Mouse (Mus musculus) liver (tissue): ENCODE data around the gene Zbtb34.

Source experiments
- DNase-seq: peaks from one replicate; pipeline ENCODE4 v3.0.0-alpha.2; 2020; ENCODE audit warnings: mixed read lengths

Gene Zbtb34

DNA sequence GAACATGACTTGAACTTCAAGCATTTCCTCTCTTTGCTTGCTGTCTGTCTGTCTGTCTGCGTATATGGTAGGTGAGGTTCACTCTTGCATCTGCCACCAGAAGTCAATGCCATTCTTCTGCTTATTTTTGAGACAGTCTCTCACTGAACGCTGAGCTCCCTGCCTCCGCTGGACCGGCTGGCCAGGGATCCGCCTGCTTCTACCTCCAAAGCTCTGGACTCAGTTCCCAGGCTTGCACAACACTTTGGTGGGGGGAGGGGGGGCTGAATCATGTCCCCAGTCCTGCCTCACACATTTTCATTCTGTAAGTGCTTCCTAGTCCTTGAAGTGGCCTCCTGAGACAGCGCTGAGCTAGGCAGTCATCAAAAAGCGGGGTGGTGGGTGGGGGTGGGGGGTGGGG, 32.0 kb downstream of the Zbtb34 start:
- DNase-seq, result no peak

DNA sequence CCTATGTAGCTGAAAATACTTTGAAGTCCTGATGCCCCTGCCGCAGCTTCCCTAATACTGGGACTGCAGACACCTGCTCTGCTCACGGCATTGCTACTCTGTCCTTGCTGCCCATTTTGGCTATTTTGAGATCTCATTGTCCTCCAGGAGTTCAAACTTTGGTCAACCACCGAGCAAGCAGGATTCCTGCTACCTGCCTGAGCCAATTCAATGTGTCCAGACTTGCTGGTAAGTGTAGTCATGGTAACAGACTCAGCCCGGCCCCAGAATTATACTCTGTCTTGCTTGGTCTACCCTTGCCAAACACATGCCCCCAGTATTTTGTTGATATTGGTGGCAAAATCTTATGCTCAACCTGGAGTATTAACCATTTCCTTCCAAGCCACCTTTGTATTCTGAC, 34.1 kb downstream of the Zbtb34 start:
- no peak for DNase-seq

DNA sequence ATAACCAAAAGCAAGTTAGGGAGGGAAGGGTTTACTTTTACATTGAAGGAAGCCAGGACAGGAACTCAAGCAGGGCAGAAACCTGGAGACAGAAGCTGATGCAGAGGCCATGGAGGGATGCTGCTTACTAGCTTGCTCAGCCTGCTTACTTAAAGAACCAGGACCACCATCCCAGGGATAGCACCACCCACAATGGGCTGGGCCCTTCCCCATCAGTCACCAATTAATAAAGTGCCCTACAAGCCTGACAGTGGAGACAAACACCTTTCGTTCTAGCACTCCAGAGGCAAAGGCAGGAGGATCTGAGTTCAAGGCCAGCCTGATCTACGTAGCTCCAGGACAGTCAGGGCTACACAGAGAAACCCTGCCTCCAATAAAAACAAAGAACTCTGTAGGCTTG, 36.1 kb downstream of the Zbtb34 start:
- no peak for DNase-seq

DNA sequence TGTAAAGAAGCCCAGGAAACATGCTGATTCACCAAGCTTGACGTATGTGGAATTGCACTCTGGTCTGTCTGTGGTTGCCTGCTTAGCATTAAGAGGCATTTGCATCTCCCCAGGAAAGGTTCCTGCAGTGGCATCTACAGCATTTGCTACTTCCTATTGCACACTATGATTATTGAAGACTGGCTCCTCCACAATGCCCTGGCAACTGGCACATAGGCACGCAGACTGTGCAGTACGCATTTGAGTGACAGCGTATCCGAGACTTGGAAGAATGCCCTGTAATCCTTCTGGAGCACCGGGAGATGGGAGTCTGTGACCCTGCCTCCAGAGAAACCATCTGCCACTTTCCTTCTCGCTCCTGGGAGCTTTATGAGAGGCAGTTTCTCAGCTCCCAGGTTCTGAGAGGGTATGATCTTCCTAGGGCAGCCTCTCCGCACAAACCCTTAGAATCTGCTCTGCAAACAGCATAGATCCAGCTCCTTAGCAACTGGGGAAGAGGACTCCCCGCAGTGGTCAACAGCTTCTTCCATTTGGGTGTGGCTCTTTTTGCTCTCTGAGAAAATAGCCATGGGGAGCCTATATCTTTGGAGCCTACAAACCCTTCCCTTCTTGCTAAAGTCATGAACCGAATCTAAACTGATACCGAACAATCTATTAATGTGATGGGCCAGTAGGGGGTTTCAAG, 37.0 kb downstream of the Zbtb34 start:
- no peak for DNase-seq

DNA sequence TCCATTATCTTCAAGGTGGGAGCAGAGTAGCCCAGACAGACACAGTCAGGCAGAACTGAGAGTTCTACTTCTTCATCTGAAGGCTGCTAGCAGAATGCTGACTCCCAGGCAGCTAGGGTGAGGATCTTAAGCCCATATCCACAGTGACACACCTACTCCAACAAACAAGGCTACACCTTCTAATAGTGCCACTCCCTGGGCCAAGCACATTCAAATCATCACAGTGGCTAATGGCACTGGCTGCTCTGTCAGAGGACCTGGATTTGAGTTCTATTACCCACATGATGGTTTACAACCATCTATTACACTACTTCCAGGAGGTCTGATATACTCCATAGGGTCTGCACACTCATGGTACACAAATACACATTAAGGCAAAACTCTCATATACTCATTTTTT, 38.1 kb downstream of the Zbtb34 start:
- no peak for DNase-seq

DNA sequence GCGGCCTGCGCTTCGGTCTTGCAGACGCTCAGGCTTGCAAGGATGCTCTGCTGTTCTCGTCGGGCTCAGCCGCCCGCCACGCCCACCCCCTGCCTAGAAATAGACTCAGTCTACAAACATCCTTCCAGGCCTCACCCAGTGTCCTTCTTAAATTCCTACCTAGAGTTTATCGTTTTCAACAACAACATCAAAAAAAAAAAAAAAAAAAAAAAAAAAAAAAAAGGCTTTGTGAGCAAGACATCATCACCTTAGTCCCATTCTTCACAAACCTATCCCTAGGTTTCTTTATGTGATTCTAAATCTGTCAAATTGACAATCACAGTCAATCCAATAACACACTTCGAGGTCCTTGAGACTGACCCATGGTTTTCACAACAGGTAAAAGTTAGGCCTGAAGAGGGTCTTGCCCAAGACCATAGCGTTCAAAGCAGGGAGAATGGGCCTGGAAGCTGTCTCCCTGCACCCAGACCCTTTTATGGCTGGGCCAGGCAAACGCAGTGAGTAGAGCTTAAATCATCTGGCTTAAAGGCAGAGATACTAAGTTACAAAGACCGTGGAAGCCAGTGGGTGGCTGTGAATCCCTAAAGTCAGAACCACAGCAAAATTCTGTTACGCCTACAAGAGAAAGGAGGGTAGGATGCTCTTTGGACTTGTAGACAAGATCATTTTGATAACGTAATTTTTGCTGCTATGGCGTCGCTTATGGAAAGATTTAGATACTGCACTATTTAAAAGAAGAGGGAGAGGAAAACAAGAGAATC, 59.3 kb downstream of the Zbtb34 start:
- no peak for DNase-seq

DNA sequence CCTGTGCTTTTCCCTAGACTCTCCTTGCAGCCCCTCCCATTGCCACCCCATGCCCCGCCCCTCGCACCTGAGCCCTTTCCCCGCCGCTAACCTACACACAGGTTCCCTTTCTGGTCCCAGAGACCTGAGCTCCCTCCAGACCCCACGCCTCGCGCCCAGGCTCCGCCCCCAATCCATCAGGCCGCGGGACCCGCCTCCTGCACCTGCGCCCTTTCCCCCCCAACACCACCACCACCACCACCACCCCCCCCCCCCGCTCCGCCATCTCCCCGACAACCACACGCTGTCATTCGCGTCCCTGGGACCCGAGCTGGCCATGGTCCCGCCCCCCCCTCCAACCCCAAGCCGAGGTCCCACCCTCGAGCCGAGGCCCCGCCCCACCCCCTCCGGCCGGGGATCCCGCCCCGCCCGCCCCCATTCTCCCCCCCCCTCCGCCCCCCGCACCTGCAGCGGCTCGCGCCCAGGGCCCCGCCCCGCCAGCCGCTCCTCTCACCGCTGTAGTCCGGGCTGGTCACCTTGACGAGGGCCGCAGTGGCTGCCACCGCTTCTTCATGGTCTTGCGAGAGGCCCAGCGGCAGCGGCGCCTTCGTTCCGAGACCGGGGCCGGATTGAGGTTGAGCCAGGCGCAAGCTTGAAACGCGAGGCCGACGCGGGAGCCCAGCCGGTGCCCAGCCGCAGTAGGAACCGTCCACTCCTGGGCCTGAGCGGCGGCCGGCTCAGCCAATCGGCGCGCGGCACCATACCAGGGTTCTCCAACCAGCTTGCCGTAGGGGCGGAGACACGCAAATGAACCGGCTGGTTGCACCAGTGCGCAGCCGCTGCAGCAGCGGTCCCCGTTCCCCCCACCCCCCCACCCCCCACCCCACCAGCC, 60.1 kb downstream of the Zbtb34 start, which contains the start of gene Ralgps1:
Gene Ralgps1 (minus strand): TSS at position 710 of the 871 bp plus-strand sequence.
- DNase-seq, result peak; percentile 94

DNA sequence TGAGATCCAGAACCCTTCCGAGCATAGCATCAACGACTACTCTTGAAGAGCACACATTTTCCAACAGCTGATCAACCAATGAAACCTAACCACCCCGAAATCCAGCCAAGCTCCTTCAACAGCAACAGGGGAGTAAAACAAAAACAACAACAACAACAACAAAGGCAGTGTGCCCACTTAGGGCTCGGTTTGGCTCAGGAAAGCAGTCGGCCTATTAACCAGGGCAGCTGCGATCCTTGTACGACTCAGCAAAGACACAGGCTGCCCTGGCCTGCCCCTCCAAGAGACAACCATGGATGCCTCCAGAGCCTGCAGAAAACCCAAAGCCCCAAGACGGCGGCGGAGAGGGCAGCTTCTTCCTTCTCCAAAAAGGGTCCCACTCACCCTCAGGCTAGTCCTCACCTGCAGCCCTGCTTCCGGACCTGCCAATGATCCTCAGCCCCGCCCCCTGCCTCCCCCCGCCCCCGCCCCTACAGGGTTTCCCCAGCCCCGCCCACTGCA, 60.8 kb downstream of the Zbtb34 start:
- DNase-seq, result no peak

DNA sequence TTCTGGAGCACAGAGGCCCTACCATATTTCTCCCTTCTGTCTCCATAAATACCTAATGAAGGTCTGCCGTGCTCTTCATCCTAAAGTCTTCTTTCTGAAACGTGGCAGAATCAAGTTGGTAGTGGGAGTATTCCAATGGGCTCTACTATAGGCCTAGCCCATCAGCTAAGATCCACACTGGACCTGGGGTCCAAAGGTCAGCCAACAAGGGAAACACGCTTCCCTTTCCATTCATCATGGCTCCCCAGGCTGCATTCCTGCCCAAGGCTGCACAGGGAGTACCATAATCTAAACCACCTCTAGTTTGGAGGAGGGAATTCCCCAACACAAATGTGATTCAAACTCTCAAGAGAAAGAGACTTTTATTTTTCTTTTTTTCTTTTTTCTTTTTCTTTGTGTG, 61.7 kb downstream of the Zbtb34 start:
- no peak for DNase-seq

DNA sequence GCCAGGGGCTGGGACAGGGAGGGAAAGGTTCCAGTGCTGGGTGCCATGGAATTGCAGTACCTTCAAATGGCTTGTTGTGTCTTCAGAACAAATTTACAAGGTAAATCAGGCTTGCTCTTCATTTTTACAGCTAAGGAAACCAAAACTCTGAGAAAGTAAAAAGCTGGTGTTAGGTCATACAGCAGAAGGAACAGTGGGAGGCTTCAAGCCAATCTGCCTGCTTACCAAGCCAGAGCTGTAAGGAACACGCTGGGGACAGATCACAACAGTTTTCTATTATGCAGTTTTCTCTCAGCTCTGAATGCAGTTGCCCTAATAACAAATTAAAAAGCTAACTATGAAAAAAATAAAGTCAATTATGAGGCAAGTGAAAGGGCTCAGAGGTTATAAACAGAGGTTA, 62.6 kb downstream of the Zbtb34 start:
- DNase-seq, result no peak

DNA sequence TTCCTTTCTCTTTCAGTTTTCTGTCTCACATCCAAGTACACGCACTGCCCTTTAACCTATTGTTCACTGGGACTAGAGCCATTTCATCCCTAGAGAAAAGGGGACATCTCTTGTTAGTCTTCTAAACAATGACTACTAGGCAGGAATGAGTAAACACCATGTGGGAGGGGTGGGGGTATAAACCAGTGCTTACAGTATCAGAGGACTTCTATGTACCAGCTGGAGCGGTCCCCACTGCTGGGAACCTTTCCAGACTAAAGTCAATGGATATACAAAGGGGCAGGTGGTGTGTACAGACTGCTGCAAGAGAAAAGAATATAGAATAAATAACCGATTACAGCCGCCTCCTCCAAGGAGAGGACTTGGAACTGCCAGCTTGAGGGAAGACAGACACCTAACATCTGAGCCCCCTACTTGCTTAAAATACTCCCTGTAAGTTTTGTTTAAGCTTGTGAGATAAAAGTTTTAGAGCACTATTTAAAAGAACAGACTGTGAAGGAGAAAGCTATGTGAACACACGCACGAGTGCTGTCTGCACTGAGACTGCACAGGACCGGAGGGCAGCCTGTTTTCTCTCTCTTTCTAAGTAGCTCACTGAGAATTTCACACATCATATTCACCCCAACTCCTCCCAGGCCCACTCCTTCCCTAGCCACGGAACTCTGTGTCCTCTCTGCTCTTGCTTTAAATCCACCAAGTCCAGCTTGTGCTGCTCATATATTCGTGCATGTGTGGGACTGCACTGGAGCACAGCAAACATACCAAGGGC, 65.2 kb downstream of the Zbtb34 start:
- DNase-seq, result no peak

DNA sequence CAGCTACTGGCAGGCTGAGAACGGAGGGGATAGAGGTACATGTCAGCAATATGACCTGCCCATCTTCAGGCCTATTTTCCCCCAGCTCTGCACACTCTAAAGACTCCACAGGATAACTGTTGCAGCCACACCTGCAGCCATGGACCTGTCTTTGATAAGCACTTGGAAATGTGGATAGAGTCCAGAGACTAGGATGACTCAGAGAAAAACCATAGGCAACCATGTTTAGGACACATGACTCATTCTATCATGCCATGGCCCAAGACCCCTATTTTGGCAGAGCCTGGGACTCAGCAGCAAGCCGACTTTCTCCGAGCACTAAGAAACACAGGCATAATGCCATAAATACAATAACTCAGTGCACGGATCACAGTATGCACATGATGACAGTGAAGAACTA, 66.5 kb downstream of the Zbtb34 start:
- no peak for DNase-seq

DNA sequence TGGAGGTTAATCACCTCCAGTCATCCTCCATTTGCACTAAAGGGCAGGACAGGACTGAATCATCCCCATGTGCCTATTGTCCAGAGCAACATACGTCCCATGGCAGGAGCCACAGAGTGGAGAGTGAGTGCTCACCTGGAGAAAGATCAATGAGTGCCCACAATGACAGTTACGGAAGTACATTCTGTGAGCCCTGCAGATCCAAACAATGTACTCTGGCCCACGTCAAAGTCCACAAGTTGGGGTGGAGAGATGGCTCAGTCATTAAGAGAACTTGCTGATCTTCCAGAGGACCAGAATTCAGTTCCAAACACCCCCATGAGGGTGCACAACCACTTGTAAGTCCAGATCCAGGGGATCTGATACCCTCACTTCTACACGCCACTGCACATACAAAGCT, 67.2 kb downstream of the Zbtb34 start:
- no peak for DNase-seq

DNA sequence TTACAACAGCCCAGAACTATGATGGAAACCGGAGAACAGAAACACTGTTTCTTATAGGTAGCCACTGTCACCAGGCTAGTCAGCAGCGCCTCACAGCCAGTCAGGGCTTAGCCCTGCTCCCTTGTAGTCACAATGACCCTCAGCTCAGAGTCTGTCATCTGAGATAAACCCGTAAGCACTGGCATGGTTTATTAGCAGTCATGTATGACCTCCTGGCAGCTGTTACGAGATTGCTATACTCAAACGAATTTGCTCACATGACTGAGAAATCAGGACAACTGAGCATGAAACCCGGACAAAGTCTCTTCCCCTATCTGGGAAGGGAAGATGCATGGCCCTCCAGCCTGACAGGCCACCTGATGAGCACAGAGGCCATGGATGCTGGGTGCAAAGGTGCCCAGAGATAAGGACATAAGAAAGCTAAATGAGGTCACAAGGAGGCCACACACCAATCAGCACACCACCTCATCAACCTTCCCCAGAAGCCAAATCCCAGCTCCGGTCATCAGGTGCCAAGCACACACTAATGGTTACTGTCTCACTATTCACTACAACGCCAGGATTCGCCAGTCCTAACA, 69.9 kb downstream of the Zbtb34 start:
- no peak for DNase-seq

DNA sequence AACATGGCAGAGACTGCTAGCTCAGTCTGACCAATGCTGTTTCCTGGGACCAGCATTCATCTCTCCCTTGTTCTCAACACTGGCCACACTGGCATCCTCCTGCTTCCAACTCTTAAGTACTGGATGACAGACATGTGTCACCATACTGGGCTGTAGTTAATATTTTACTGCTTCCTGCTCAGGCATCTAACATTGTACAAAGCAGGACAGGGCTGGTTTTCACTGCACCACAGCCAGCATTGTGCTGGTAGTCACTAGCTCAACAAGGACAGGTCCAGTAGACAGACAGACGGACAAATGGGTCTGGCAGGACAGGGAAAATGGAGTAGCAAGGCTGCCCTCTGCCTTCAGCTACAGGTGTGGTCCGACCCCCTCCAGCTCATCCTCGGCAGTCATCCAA, 70.6 kb downstream of the Zbtb34 start:
- no peak for DNase-seq

DNA sequence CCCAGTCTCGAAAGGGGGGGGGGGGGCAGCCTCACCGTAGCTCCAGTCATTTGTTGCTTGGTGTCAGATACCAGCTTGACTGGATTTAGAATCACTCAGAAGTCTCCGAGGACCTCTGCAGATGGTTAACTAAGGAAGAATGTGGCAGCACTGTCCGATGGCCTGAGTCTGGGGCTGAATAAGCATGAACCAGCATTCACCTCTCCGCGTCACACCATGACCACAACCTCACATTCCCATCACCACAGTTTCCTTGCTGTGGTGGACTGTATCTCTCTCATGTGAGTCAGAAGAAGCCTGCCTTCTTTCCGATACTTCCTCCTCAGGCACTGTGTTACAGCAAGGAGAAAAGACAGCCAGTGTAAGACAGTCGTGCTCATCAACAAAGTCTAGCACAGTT, 71.9 kb downstream of the Zbtb34 start:
- no peak for DNase-seq

DNA sequence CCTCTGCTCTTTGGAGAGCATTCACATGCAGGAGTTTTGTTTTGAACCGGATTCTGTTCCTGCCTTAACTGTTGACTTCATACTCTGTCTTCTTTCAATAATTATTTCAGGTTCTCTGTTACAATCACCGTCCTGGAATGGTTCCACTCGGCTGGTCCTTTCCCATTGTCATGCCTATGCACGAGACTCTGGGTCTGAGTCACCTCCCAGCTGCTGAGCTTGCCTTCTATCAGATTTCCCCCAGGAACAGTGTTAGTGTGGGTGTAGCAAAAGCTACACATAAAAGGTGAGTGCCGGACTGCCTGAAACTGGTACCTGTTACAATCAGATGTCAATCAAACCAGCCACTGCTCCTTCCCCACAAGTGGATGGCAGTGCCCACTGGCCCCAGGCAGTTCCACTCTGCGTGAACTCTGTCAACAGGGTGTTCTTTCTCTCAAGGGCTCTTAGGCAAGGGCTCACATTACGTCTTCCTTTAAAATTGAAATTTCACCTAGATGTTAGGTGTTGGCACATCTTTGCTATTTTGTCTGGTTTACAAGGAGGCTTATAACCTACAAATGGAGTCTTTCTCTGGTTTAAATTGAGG, 73.8 kb downstream of the Zbtb34 start:
- DNase-seq, result no peak
